Mouse (Mus musculus) erythroblast, embryonic 14.5 days (primary cell): ENCODE measurements around the gene Fank1.

Experiments
- GATA1 ChIP-seq: IDR thresholded peaks from 2 replicates; pipeline ENCODE4 v1.6.1; 2012; ENCODE audit warnings: low read length, inconsistent platforms, mixed read lengths
- TAL1 ChIP-seq: IDR thresholded peaks from 3 replicates; pipeline ENCODE4 v1.6.1; 2012; ENCODE audit warnings: low read length, inconsistent platforms, mixed read lengths

DNA sequence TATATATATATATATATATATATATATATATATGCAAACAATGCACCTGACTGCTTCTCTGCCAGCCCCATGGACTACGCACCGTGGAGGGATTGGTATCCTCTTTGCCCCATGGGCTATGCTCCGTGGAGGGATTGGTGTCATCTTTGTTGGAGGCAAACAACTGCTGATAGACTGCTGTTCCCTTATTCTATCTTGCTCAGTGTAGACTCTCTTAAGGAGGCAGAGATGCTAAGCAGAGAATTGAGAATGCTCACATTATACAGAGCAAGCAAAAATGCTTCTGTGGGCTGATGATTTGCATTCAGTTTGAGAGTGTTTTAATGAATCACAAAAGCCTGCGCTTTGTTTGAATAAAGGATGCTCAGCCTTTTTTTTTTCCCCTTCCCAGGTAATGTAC is 87.0 kb downstream of the Fank1 start:
- TF ChIP-seq GATA1 (no peak), TAL1 (no peak)
